Comparison of ENCODE assay signal across 13 mouse cellular contexts in genomic region chr5:139804573-139805111, GRCm38 (mm10). TPM values are rescaled to one million over a fixed set of nuclear protein-coding genes. Genes with fewer than 3 reads are reported as not detected.
DNase-seq lines count a peak whose midpoint lies in the region; ATAC-seq and TF ChIP-seq lines count a peak whose summit lies in the region.
"Had no signal": no experiment of that assay in that cellular context is flagged by ENCODE, and none has a peak within 500 bp of the region (broad histone marks: within the 10 kb centered on the region; RNA-seq: fewer than 3 reads in every experiment).

No protein-coding gene starts in this region.

- 93% methylated on average over 11 of the region's 11 CpGs for WGBS in hindbrain, embryonic 10.5 days
- 92% methylated on average over 11 of the region's 11 CpGs for WGBS in hindbrain, postnatal 0 days
- WGBS in intestine, embryonic 14.5 days: 73% methylated on average over 11 of the region's 11 CpGs

- DNase-seq in hindbrain, embryonic 10.5 days (ENCODE audit: low spot score): no peak
- no peak for DNase-seq in hindbrain, postnatal 0 days (ENCODE audit: low spot score)
- DNase-seq in c-Kit-positive CD71-positive TER-119-positive erythroid progenitor cells, embryonic 14.5 days (ENCODE audit: low spot score): peak; percentile 68
- no peak for DNase-seq in intestine, embryonic 14.5 days (ENCODE audit: low spot score)
- DNase-seq in thymus, postnatal 4 days: no peak
- no peak for DNase-seq in B cell, adult 2 months
- DNase-seq: cerebellum, adult 2 months; gastrocnemius, postnatal 36 days had no signal

- no peak overlapping the region for H3K4me3 ChIP-seq in hindbrain, embryonic 10.5 days
- H3K4me3 ChIP-seq in hindbrain, postnatal 0 days (ENCODE audit: low read length): no peak overlapping the region
- H3K4me3 ChIP-seq in intestine, embryonic 14.5 days (ENCODE audit: low read depth, low read length): no peak overlapping the region
- H3K4me3 ChIP-seq: neural tube, embryonic 15.5 days had no signal

- H3K27ac ChIP-seq in hindbrain, embryonic 10.5 days: peak overlapping the region; percentile 53; the same call in 1 of the 2 replicates
- no peak overlapping the region for H3K27ac ChIP-seq in hindbrain, postnatal 0 days
- peak overlapping the region; percentile 43 for H3K27ac ChIP-seq in intestine, embryonic 14.5 days (ENCODE audit: low read depth)
- H3K27ac ChIP-seq: neural tube, embryonic 15.5 days had no signal

- peaks cover 22% of the 10 kb centered on the region for H3K36me3 ChIP-seq in hindbrain, embryonic 10.5 days
- H3K36me3 ChIP-seq in hindbrain, postnatal 0 days (ENCODE audit: insufficient read depth, low read length): peaks cover 15% of the 10 kb centered on the region; the same call in 1 of the 2 replicates
- H3K36me3 ChIP-seq in intestine, embryonic 14.5 days (ENCODE audit: control insufficient read depth, insufficient read depth, low read length): peaks cover 17% of the 10 kb centered on the region

- no peak overlapping the region for H3K9ac ChIP-seq in hindbrain, postnatal 0 days (replicated peaks; ENCODE audit: low read length)
- no peak overlapping the region for H3K9ac ChIP-seq in intestine, embryonic 14.5 days (ENCODE audit: low read length)
- H3K9ac ChIP-seq: neural tube, embryonic 15.5 days had no signal

- ATAC-seq in hindbrain, postnatal 0 days: no peak
- no peak for ATAC-seq in intestine, embryonic 14.5 days (replicated peaks; ENCODE audit: low FRiP score, low TSS enrichment, low read depth)
- ATAC-seq in megakaryocyte-erythroid progenitor cell, adult 5-6 weeks (replicated peaks; ENCODE audit: low FRiP score, low TSS enrichment, poor library complexity, severe bottlenecking): peak; percentile 43

- H3K27me3 ChIP-seq in hindbrain, embryonic 10.5 days (ENCODE audit: insufficient read depth, poor library complexity, severe bottlenecking): peaks cover 19% of the 10 kb centered on the region
- no peaks in the 10 kb centered on the region for H3K27me3 ChIP-seq in hindbrain, postnatal 0 days (ENCODE audit: insufficient read depth, low read length)
- H3K27me3 ChIP-seq in intestine, embryonic 14.5 days (replicated peaks; ENCODE audit: control insufficient read depth, insufficient read depth, low read length): no peaks in the 10 kb centered on the region
- H3K27me3 ChIP-seq: neural tube, embryonic 15.5 days had no signal

- no peaks in the 10 kb centered on the region for H3K9me3 ChIP-seq in hindbrain, embryonic 10.5 days
- H3K9me3 ChIP-seq in hindbrain, postnatal 0 days (ENCODE audit: low read length): no peaks in the 10 kb centered on the region
- no peaks in the 10 kb centered on the region for H3K9me3 ChIP-seq in intestine, embryonic 14.5 days (ENCODE audit: control insufficient read depth, low read length)
- H3K9me3 ChIP-seq: neural tube, embryonic 15.5 days had no signal

- TF ChIP-seq CTCF in hindbrain, postnatal 0 days (IDR thresholded peaks at IDR 0.05; ENCODE audit: low read depth): no peak

- H3K4me2 ChIP-seq in hindbrain, postnatal 0 days (ENCODE audit: low read depth, low read length): no peak overlapping the region
- no peak overlapping the region for H3K4me2 ChIP-seq in intestine, embryonic 14.5 days (ENCODE audit: low read length)

- H3K4me1 ChIP-seq in hindbrain, embryonic 10.5 days (replicated peaks): peaks cover 17% of the 10 kb centered on the region
- no peaks in the 10 kb centered on the region for H3K4me1 ChIP-seq in hindbrain, postnatal 0 days (ENCODE audit: insufficient read depth, low read length)
- H3K4me1 ChIP-seq in intestine, embryonic 14.5 days (replicated peaks; ENCODE audit: control insufficient read depth, insufficient read depth, low read length): 0 out of 2 replicates have a peak, but pooled peaks cover 13% of the 10 kb centered on the region

RNA-seq across cellular contexts. Expression of gene Mafk, which starts 13.3 kb away (rescaled TPM):
- 9.9 and 10.1 TPM in 2 replicates for polyA plus RNA-seq in hindbrain, embryonic 10.5 days (2016; fragmentation: Nextera tagmentation; extraction: Ambion mirVana)
- 12.9 and 13.1 TPM in 2 replicates for total RNA-seq in hindbrain, postnatal 0 days (2014; rRNA removed)
- 6.5 and 7.0 TPM in 2 replicates for polyA plus RNA-seq in hindbrain, postnatal 0 days (2015; fragmentation: Nextera tagmentation; extraction: Ambion mirVana)
- polyA plus RNA-seq in intestine, embryonic 14.5 days (2014; fragmentation: Nextera tagmentation; extraction: Ambion mirVana): 9.4 and 11.2 TPM in 2 replicates
- total RNA-seq in megakaryocyte-erythroid progenitor cell, adult 5-6 weeks (2014; fragmentation: Nextera tagmentation): 23.8 and 24.3 TPM in 2 replicates
- 40.1 and 49.3 TPM in 2 replicates for total RNA-seq in megakaryocyte-erythroid progenitor cell, adult 5-6 weeks (2017)

RNA-seq across cellular contexts. Expression of gene Tmem184a, which starts 15.1 kb away (rescaled TPM):
- 1.5 and 1.8 TPM in 2 replicates for polyA plus RNA-seq in hindbrain, embryonic 10.5 days (2016; fragmentation: Nextera tagmentation; extraction: Ambion mirVana)
- total RNA-seq in hindbrain, postnatal 0 days (2014; rRNA removed): 0.04 and 0.31 TPM in 2 replicates
- polyA plus RNA-seq in hindbrain, postnatal 0 days (2015; fragmentation: Nextera tagmentation; extraction: Ambion mirVana): 0.06 and 0.08 TPM in 2 replicates
- 12.5 and 15.1 TPM in 2 replicates for polyA plus RNA-seq in intestine, embryonic 14.5 days (2014; fragmentation: Nextera tagmentation; extraction: Ambion mirVana)
- total RNA-seq in megakaryocyte-erythroid progenitor cell, adult 5-6 weeks (2014; fragmentation: Nextera tagmentation): not detected in 2 replicates
- total RNA-seq in megakaryocyte-erythroid progenitor cell, adult 5-6 weeks (2017): 2.0 TPM in 1 of 2 replicates, not detected in the other

RNA-seq across cellular contexts. Expression of gene Gm26938, which starts 21.6 kb away (rescaled TPM):
- not detected in 2 replicates for polyA plus RNA-seq in hindbrain, embryonic 10.5 days (2016; fragmentation: Nextera tagmentation; extraction: Ambion mirVana)
- not detected in 2 replicates for total RNA-seq in hindbrain, postnatal 0 days (2014; rRNA removed)
- polyA plus RNA-seq in hindbrain, postnatal 0 days (2015; fragmentation: Nextera tagmentation; extraction: Ambion mirVana): not detected in 2 replicates
- not detected in 2 replicates for polyA plus RNA-seq in intestine, embryonic 14.5 days (2014; fragmentation: Nextera tagmentation; extraction: Ambion mirVana)
- not detected in 2 replicates for total RNA-seq in megakaryocyte-erythroid progenitor cell, adult 5-6 weeks (2014; fragmentation: Nextera tagmentation)
- total RNA-seq in megakaryocyte-erythroid progenitor cell, adult 5-6 weeks (2017): not detected in 2 replicates
- total RNA-seq: gastrocnemius, postnatal 36 days; left cerebral cortex, adult 18-20 months had no signal
- polyA plus RNA-seq: cerebellum, adult 2 months; kidney, embryonic 14.5 days; neural tube, embryonic 15.5 days; testis, adult 2 months had no signal

RNA-seq across cellular contexts. Expression of gene Psmg3, which starts 22.0 kb away (rescaled TPM):
- 97.5 and 97.7 TPM in 2 replicates for polyA plus RNA-seq in hindbrain, embryonic 10.5 days (2016; fragmentation: Nextera tagmentation; extraction: Ambion mirVana)
- 23.6 and 26.1 TPM in 2 replicates for total RNA-seq in hindbrain, postnatal 0 days (2014; rRNA removed)
- 59.0 and 60.6 TPM in 2 replicates for polyA plus RNA-seq in hindbrain, postnatal 0 days (2015; fragmentation: Nextera tagmentation; extraction: Ambion mirVana)
- polyA plus RNA-seq in intestine, embryonic 14.5 days (2014; fragmentation: Nextera tagmentation; extraction: Ambion mirVana): 82.9 and 96.6 TPM in 2 replicates
- 95.3 and 101 TPM in 2 replicates for total RNA-seq in megakaryocyte-erythroid progenitor cell, adult 5-6 weeks (2014; fragmentation: Nextera tagmentation)
- 12.7 and 16.0 TPM in 2 replicates for total RNA-seq in megakaryocyte-erythroid progenitor cell, adult 5-6 weeks (2017)

RNA-seq across cellular contexts. Expression of gene Ints1, which starts 29.2 kb away (rescaled TPM):
- polyA plus RNA-seq in hindbrain, embryonic 10.5 days (2016; fragmentation: Nextera tagmentation; extraction: Ambion mirVana): 34.8 and 39.0 TPM in 2 replicates
- 126 and 158 TPM in 2 replicates for total RNA-seq in hindbrain, postnatal 0 days (2014; rRNA removed)
- polyA plus RNA-seq in hindbrain, postnatal 0 days (2015; fragmentation: Nextera tagmentation; extraction: Ambion mirVana): 23.2 and 24.3 TPM in 2 replicates
- 36.5 and 42.5 TPM in 2 replicates for polyA plus RNA-seq in intestine, embryonic 14.5 days (2014; fragmentation: Nextera tagmentation; extraction: Ambion mirVana)
- total RNA-seq in megakaryocyte-erythroid progenitor cell, adult 5-6 weeks (2014; fragmentation: Nextera tagmentation): 106 and 117 TPM in 2 replicates
- total RNA-seq in megakaryocyte-erythroid progenitor cell, adult 5-6 weeks (2017): 33.9 and 34.7 TPM in 2 replicates
